13 mouse cellular contexts compared by ENCODE assay signal in genomic region chr7:119285290-119285689, GRCm38 (mm10).
DNase-seq lines count a peak whose midpoint lies in the region.
"Had no signal": no experiment of that assay in that cellular context is flagged by ENCODE, and none has a peak within 500 bp of the region (broad histone marks: within the 10 kb centered on the region; RNA-seq: fewer than 3 reads in every experiment).

No protein-coding gene starts in this region.

- intact Hi-C loops in left cerebral cortex, postnatal 25 days (cut with DNase I): no loop called here

- peak; percentile 16 to 34 for DNase-seq in cerebellum, postnatal 14 days
- no peak for DNase-seq in cerebellum, adult 9-10 months
- peak; percentile 51 for DNase-seq in right cerebral cortex, adult 18-20 months
- no peak for DNase-seq in right cerebral cortex, postnatal 14 days
- peak; percentile 11 to 55 for DNase-seq in left cerebral cortex, postnatal 25 days (ENCODE audit: low spot score in 2 of 2)
- peak; percentile 33 for DNase-seq in telencephalon, adult 2 months (ENCODE audit: low read depth, low spot score)
- DNase-seq in retina, embryonic 14.5 days (ENCODE audit: low spot score): no peak
- DNase-seq in kidney, postnatal 14 days: no peak
- DNase-seq: adrenal gland, postnatal 14 days; cerebellum, adult 8-10 months; gastrocnemius, postnatal 10 days; kidney, postnatal 25 days; lung, adult 2 months had no signal

Comparison
In these comparisons a context has a peak if more than half of its experiments do, and no peak if none do; other contexts are left out.
1. DNase-seq: peak in cerebellum, postnatal 14 days (2 of 2), right cerebral cortex, adult 18-20 months (single experiment), left cerebral cortex, postnatal 25 days (2 of 2) and telencephalon, adult 2 months (single experiment); none in cerebellum, adult 9-10 months (single experiment), right cerebral cortex, postnatal 14 days (single experiment), retina, embryonic 14.5 days (single experiment) and kidney, postnatal 14 days (single experiment).